Mouse (Mus musculus) megakaryocyte, embryonic 14.5 days (primary cell): ENCODE data around the gene Prr18. TPM values are rescaled to one million over a fixed set of nuclear protein-coding genes. Genes with fewer than 3 reads are reported as not detected.
A peak's percentile ranks its signal among the peaks of the same experiment; 100 is the strongest.

Experiments
- H3K27me3 ChIP-seq: replicated peaks from 2 replicates; pipeline ENCODE3; 2012; ENCODE audit warnings: inconsistent platforms
- H3K36me3 ChIP-seq: replicated peaks from 2 replicates; pipeline ENCODE3; 2012; ENCODE audit warnings: low read length, inconsistent platforms, mixed read lengths
- H3K4me1 ChIP-seq: 2 replicates; pipeline ENCODE4 v1.6.1; 2012; ENCODE audit warnings: inconsistent platforms
- H3K4me3 ChIP-seq: replicated peaks from 2 replicates; pipeline ENCODE3; 2012; ENCODE audit warnings: moderate library complexity, mild to moderate bottlenecking, inconsistent platforms
- H3K9me3 ChIP-seq: 2 replicates; pipeline ENCODE4 v1.6.1; 2012; ENCODE audit warnings: inconsistent platforms
- FLI1 ChIP-seq: IDR thresholded peaks from 2 replicates; pipeline ENCODE4 v1.6.1; 2012; ENCODE audit warnings: low read length, inconsistent platforms, mixed read lengths
- GATA1 ChIP-seq: IDR thresholded peaks from 3 replicates; pipeline ENCODE4 v1.6.1; 2012; ENCODE audit warnings: mixed read lengths, low read length, inconsistent platforms, borderline replicate concordance
- polyA plus RNA-seq: library from polyadenylated mRNA; stranded (reverse); fragments of >175 nt; gene quantifications from 2 replicates; pipeline ENCODE4 v1.2.3, GENCODE M21; 2012; ENCODE audit warnings: low replicate concordance; ENCODE audit not compliant: insufficient read depth

Prr18 gene
- polyA plus RNA-seq, 1 experiment = 0.48 TPM

GRCm38 (mm10) chr17:8341360-8341963 is 4.2 kb downstream of the Prr18 start:
- Histone ChIP-seq H3K36me3 (peaks cover 10% of the 10 kb centered on the region), H3K4me3 (peak overlapping the region; percentile 82), H3K4me1 (peaks cover 23% of the 10 kb centered on the region), H3K9me3 (peaks cover 15% of the 10 kb centered on the region), H3K27me3 (peaks cover 71% of the 10 kb centered on the region)
- TF ChIP-seq GATA1 (no peak), FLI1 (no peak)

- H3K9me3 ChIP-seq = peaks cover 15% of the 10 kb centered on the region
- H3K27me3 ChIP-seq = peaks cover 74% of the 10 kb centered on the region
- peaks cover 23% of the 10 kb centered on the region for H3K4me1 ChIP-seq
- TF ChIP-seq GATA1 = no peak
- no peak for TF ChIP-seq FLI1
- H3K4me3 ChIP-seq = no peak overlapping the region
- peaks cover 9% of the 10 kb centered on the region for H3K36me3 ChIP-seq
These were observed 5.4 kb downstream of the Prr18 start for GRCm38 (mm10) chr17:8342706-8343105.

DNA sequence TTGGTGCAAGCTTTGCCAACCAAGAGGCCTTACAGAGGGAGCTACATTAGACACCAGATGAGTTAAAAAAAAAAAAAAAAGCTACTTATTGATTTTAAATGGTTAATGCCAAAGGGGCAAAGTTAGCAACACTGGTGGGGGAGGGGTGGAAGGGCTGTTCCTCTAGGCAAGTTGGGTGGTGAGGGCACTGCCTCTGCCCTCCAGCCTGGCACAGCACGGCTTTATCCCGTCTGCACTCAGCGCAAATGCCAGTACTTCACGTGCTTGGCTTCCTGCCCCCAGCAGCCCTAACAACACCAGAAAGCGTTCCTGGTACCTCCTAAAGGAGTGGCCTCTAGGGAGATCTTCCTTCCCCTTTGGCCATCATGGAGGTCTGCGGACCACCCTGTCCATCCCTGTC is 6.2 kb downstream of the Prr18 start:
- Histone ChIP-seq H3K4me1 (peaks cover 23% of the 10 kb centered on the region), H3K36me3 (peaks cover 6% of the 10 kb centered on the region), H3K4me3 (no peak overlapping the region), H3K27me3 (peaks cover 74% of the 10 kb centered on the region), H3K9me3 (peaks cover 15% of the 10 kb centered on the region)
- TF ChIP-seq GATA1 (no peak), FLI1 (no peak)

DNA sequence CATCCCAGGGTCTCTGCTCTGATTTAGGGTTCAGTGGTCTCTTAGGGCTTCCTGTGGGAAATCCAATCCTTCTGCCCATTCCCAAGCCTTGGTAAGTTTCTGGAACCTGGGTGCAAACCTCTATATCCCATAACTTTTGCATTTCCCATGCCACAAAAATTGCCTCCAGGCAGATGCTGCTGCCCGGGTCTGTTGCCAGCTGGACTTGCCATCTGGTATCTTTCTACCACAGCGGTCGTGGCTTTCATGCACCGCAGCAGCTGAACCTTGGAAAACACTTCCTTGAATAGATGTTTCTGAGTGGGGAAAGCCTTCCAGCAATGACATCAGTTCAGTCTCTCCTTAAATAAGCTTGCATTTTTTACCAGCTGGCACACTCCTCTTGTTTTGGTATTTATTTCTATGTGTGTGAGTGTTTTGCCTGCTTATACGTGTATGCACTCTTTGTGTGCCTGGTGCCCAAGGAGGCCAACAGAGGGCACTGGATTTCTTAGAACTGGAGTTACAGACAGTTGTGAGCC is 10.6 kb downstream of the Prr18 start:
- H3K4me1 ChIP-seq = no peaks in the 10 kb centered on the region; the same call in 1 of the 2 replicates
- H3K27me3 ChIP-seq = peaks cover 53% of the 10 kb centered on the region
- H3K9me3 ChIP-seq = no peaks in the 10 kb centered on the region
- H3K36me3 ChIP-seq = no peaks in the 10 kb centered on the region
- TF ChIP-seq GATA1 (no peak), FLI1 (no peak)
- H3K4me3 ChIP-seq = no peak overlapping the region

DNA sequence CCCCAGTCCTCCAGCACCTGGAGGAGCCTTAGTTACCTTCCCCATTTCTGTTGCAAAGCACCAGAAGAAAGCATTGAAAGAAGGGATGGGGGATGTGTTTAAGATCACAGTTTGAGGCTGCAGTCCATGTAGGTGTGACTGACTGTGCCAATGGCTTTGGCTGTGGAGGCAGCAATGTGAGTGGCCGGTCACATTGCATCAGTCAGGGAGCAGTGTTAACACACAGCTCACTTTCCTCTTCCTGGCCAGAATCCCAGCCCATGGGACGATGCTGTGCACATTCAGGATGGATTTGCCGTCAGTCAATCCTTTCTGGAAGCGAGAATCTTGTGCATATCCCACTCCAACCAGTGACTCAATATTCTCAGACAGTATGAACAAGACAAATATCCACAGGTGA is 11.7 kb downstream of the Prr18 start:
- no peak for TF ChIP-seq GATA1
- TF ChIP-seq FLI1 = no peak

DNA sequence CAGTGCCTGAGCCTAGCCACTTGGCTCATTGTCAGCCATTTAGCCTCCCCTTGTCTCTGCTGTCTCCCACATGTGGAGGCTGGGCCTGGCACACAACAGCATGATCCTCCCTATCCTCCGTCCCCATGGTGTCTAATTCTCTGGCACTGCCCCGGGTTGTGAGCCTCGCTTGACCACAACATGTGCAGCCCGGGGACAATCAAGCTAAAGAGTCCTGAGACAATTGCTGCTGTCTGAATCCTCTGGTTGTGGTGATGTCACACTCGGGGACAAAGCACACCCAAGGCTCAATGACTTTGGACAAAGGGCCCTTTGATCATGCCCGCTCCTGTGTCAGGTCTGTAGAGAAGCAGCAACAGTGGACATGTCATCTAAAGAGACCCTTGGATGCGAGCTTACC is 13.8 kb downstream of the Prr18 start:
- Histone ChIP-seq H3K9me3 (peaks cover 18% of the 10 kb centered on the region), H3K4me1 (no peaks in the 10 kb centered on the region), H3K36me3 (no peaks in the 10 kb centered on the region), H3K27me3 (peaks cover 48% of the 10 kb centered on the region), H3K4me3 (no peak overlapping the region)
- TF ChIP-seq FLI1 (no peak), GATA1 (no peak)

More for the DNA sequence above, 11.7 kb downstream of the Prr18 start:
- Histone ChIP-seq H3K9me3 (peaks cover under 1% of the 10 kb centered on the region), H3K27me3 (peaks cover 49% of the 10 kb centered on the region), H3K36me3 (no peaks in the 10 kb centered on the region), H3K4me1 (no peaks in the 10 kb centered on the region), H3K4me3 (no peak overlapping the region)

GRCm38 (mm10) chr17:8355692-8356091 is 18.4 kb downstream of the Prr18 start, which contains the start of gene T2:
TSS of gene T2 (plus strand) at chr17:8355992.
- no peak within 1 kb of the TSS for H3K4me3 ChIP-seq
- H3K9me3 ChIP-seq = peaks cover 18% of the 10 kb centered on the region
- peaks cover 62% of the 10 kb centered on the region for H3K27me3 ChIP-seq
- H3K4me1 ChIP-seq = peaks cover 5% of the 10 kb centered on the region
- TF ChIP-seq FLI1 (no peak), GATA1 (no peak)
- H3K36me3 ChIP-seq = no peaks in the 10 kb centered on the region

- no peaks in the 10 kb centered on the region for H3K36me3 ChIP-seq
- TF ChIP-seq FLI1 (no peak), GATA1 (no peak)
- H3K4me3 ChIP-seq = no peak overlapping the region
- H3K27me3 ChIP-seq = peaks cover 69% of the 10 kb centered on the region
- peaks cover 11% of the 10 kb centered on the region for H3K4me1 ChIP-seq
- peaks cover 18% of the 10 kb centered on the region for H3K9me3 ChIP-seq
These were observed 20.2 kb downstream of the Prr18 start for GRCm38 (mm10) chr17:8357498-8357897.

DNA sequence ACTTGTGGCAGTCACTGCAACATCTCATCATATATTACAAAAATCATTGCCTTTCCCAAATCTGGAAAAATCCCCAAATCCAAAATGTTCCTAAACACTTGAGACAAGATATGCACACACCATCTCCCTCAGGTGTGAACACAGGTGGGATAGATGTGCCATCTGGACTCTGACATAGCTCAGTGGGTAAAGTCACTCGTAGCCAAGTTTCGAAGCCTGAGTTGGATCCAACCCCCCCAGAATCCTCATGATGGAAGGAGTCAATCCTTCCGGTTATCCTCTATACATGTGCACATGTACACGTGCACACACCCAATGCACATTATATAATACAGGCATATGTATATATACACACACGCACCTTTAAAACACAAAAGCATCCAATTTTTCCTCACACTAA is 23.6 kb downstream of the Prr18 start:
- Histone ChIP-seq H3K9me3 (no peaks in the 10 kb centered on the region), H3K4me3 (no peak overlapping the region), H3K27me3 (peaks cover 78% of the 10 kb centered on the region), H3K36me3 (no peaks in the 10 kb centered on the region), H3K4me1 (peaks cover 18% of the 10 kb centered on the region)
- no peak for TF ChIP-seq FLI1
- no peak for TF ChIP-seq GATA1

DNA sequence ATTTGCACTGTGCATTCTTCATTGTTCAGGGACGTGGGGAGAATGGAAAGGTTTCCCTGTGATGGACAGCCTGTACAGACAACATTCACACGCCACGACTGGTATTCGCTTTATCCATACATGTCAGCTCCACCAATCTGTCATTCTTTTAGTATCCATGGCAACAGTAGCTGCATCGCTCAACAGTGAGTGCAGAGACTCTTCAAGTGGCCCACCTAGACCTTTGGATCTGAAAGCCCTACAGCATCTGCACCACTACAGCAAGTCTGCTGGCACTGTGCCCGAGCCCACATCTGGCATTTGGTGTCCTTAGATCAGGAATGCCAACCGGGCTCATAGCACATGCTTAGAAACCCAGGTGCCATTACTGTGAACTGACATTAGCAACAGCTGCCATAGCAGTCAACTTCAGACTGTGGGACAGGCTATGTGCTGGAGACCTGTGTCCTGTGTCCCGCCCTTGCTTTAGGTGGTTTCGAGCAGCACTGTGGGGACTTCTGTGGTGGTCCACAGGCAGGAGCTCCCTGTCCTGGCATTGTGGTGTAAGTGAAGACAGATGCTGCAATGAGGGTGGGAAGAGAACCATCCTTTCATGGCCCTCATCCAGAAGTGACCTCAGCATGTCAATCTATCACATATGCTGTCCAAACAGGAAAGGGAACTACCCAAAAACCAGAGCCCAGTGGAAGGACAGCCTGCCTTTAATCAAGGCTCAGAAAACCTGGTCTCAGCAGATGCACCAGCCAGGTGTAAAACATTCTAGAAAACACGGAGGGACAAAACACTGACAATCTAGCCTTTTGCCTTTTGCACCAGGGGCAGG is 24.2 kb downstream of the Prr18 start:
- Histone ChIP-seq H3K36me3 (no peaks in the 10 kb centered on the region), H3K4me3 (no peak overlapping the region), H3K4me1 (peaks cover 23% of the 10 kb centered on the region), H3K27me3 (peaks cover 78% of the 10 kb centered on the region), H3K9me3 (no peaks in the 10 kb centered on the region)
- TF ChIP-seq GATA1 (no peak), FLI1 (no peak)
